Comparison of ENCODE assay signal across 12 mouse cellular contexts in genomic region chr15:62294786-62295185, GRCm38 (mm10).
A peak's percentile ranks its signal among the peaks of the same experiment; 100 is the strongest.
DNase-seq lines count a peak whose midpoint lies in the region; ATAC-seq and TF ChIP-seq lines count a peak whose summit lies in the region.
"Had no signal": no experiment of that assay in that cellular context is flagged by ENCODE, and none has a peak within 500 bp of the region (broad histone marks: within the 10 kb centered on the region; RNA-seq: fewer than 3 reads in every experiment).

No protein-coding gene starts in this region.

- H3K4me3 ChIP-seq in heart, embryonic 13.5 days, result no peak overlapping the region
- H3K4me3 ChIP-seq in lung, embryonic 14.5 days (ENCODE audit: low read depth, low read length), result no peak overlapping the region
- no peak overlapping the region for H3K4me3 ChIP-seq in liver, postnatal 0 days (ENCODE audit: low read depth, low read length)
- no peak overlapping the region for H3K4me3 ChIP-seq in stomach, embryonic 16.5 days (replicated peaks; ENCODE audit: low read length)
- H3K4me3 ChIP-seq in midbrain, embryonic 14.5 days (replicated peaks; ENCODE audit: low read depth, low read length), result no peak overlapping the region
- H3K4me3 ChIP-seq: embryonic facial prominence, embryonic 10.5 days; intestine, embryonic 15.5 days; neural tube, embryonic 13.5 days had no signal

- no peak for TF ChIP-seq EP300 in liver, postnatal 0 days (IDR thresholded peaks at IDR 0.05; ENCODE audit: low read depth)

- no peaks in the 10 kb centered on the region for H3K27me3 ChIP-seq in heart, embryonic 13.5 days (replicated peaks)
- H3K27me3 ChIP-seq in lung, embryonic 14.5 days (ENCODE audit: insufficient read depth, low read length), result no peaks in the 10 kb centered on the region
- no peaks in the 10 kb centered on the region for H3K27me3 ChIP-seq in liver, postnatal 0 days (ENCODE audit: insufficient read depth, low read length)
- no peaks in the 10 kb centered on the region for H3K27me3 ChIP-seq in stomach, embryonic 16.5 days (ENCODE audit: control insufficient read depth, insufficient read depth, low read length)
- no peaks in the 10 kb centered on the region for H3K27me3 ChIP-seq in midbrain, embryonic 14.5 days (ENCODE audit: control insufficient read depth, insufficient read depth, low read length)
- H3K27me3 ChIP-seq: intestine, embryonic 15.5 days; neural tube, embryonic 13.5 days; Patski had no signal

- H3K4me1 ChIP-seq in heart, embryonic 13.5 days, result peaks cover 13% of the 10 kb centered on the region
- no peaks in the 10 kb centered on the region for H3K4me1 ChIP-seq in lung, embryonic 14.5 days (ENCODE audit: insufficient read depth)
- peaks cover 3% of the 10 kb centered on the region for H3K4me1 ChIP-seq in liver, postnatal 0 days (ENCODE audit: insufficient read depth)
- H3K4me1 ChIP-seq in stomach, embryonic 16.5 days (ENCODE audit: control insufficient read depth, insufficient read depth, low read length), result peaks cover 4% of the 10 kb centered on the region; the same call in 1 of the 2 replicates
- no peaks in the 10 kb centered on the region for H3K4me1 ChIP-seq in midbrain, embryonic 14.5 days (ENCODE audit: control insufficient read depth, insufficient read depth, low read length)

- ATAC-seq in heart, embryonic 13.5 days (ENCODE audit: extremely low read depth, insufficient number of reproducible peaks, low FRiP score, low TSS enrichment), result no peak
- ATAC-seq in lung, embryonic 14.5 days (ENCODE audit: insufficient read depth), result no peak
- peak; percentile 31; the same call in 1 of the 2 replicates for ATAC-seq in liver, postnatal 0 days
- peak; percentile 58; the same call in 1 of the 2 replicates for ATAC-seq in stomach, embryonic 16.5 days (ENCODE audit: insufficient read depth, low FRiP score)
- no peak for ATAC-seq in midbrain, embryonic 14.5 days (ENCODE audit: low FRiP score, low TSS enrichment)
- ATAC-seq: midbrain, embryonic 16.5 days; Patski had no signal

- H3K36me3 ChIP-seq in heart, embryonic 13.5 days, result no peaks in the 10 kb centered on the region
- no peaks in the 10 kb centered on the region for H3K36me3 ChIP-seq in lung, embryonic 14.5 days (ENCODE audit: insufficient read depth)
- no peaks in the 10 kb centered on the region for H3K36me3 ChIP-seq in liver, postnatal 0 days (replicated peaks; ENCODE audit: insufficient read depth, low read length)
- H3K36me3 ChIP-seq in stomach, embryonic 16.5 days (ENCODE audit: control insufficient read depth, insufficient read depth, low read length), result no peaks in the 10 kb centered on the region
- no peaks in the 10 kb centered on the region for H3K36me3 ChIP-seq in midbrain, embryonic 14.5 days (ENCODE audit: control insufficient read depth, insufficient read depth, low read length)
- H3K36me3 ChIP-seq: embryonic facial prominence, embryonic 10.5 days; intestine, embryonic 15.5 days; neural tube, embryonic 13.5 days had no signal

- H3K4me2 ChIP-seq in heart, embryonic 13.5 days, result peak overlapping the region; percentile 31
- 0 out of 2 replicates have a peak overlapping the region, but pooled peaks have one; percentile 23 for H3K4me2 ChIP-seq in lung, embryonic 14.5 days
- H3K4me2 ChIP-seq in liver, postnatal 0 days (ENCODE audit: low read depth, low read length), result peak overlapping the region; percentile 31
- peak overlapping the region; percentile 7; the same call in 1 of the 2 replicates for H3K4me2 ChIP-seq in stomach, embryonic 16.5 days (ENCODE audit: low read depth, low read length)
- H3K4me2 ChIP-seq in midbrain, embryonic 14.5 days (ENCODE audit: low read length), result no peak overlapping the region
- H3K4me2 ChIP-seq: neural tube, embryonic 13.5 days had no signal

- TF ChIP-seq CTCF in lung, embryonic 14.5 days (IDR thresholded peaks at IDR 0.05; ENCODE audit: low read depth), result no peak
- TF ChIP-seq CTCF in liver, postnatal 0 days (IDR thresholded peaks at IDR 0.05; ENCODE audit: low read depth), result no peak

- H3K9ac ChIP-seq in heart, embryonic 13.5 days, result 0 out of 2 replicates have a peak overlapping the region, but pooled peaks have one; percentile 37
- no peak overlapping the region for H3K9ac ChIP-seq in lung, embryonic 14.5 days
- H3K9ac ChIP-seq in liver, postnatal 0 days (replicated peaks), result no peak overlapping the region; the same call in 1 of the 2 replicates
- H3K9ac ChIP-seq in stomach, embryonic 16.5 days (ENCODE audit: low read length), result no peak overlapping the region
- H3K9ac ChIP-seq in midbrain, embryonic 14.5 days (replicated peaks; ENCODE audit: low read length), result no peak overlapping the region
- H3K9ac ChIP-seq: intestine, embryonic 15.5 days; neural tube, embryonic 13.5 days had no signal

- no peak for DNase-seq in heart, adult 11 months
- peak; percentile 34 for DNase-seq in lung, embryonic 14.5 days
- DNase-seq in lung, postnatal 4 days, result no peak
- DNase-seq in liver, postnatal 0 days, result no peak
- no peak for DNase-seq in midbrain, embryonic 14.5 days

- no peak overlapping the region for H3K27ac ChIP-seq in heart, embryonic 13.5 days (replicated peaks)
- H3K27ac ChIP-seq in lung, embryonic 14.5 days (ENCODE audit: low read depth), result peak overlapping the region; percentile 30; the same call in 1 of the 2 replicates
- H3K27ac ChIP-seq in liver, postnatal 0 days (ENCODE audit: low read depth), result peak overlapping the region; percentile 81
- peak overlapping the region; percentile 12; the same call in 1 of the 2 replicates for H3K27ac ChIP-seq in stomach, embryonic 16.5 days (ENCODE audit: low read length)
- H3K27ac ChIP-seq in midbrain, embryonic 14.5 days (replicated peaks; ENCODE audit: low read depth, low read length), result no peak overlapping the region
- H3K27ac ChIP-seq: embryonic facial prominence, embryonic 10.5 days; intestine, embryonic 15.5 days; neural tube, embryonic 13.5 days had no signal

- H3K9me3 ChIP-seq in heart, embryonic 13.5 days, result no peaks in the 10 kb centered on the region
- no peaks in the 10 kb centered on the region for H3K9me3 ChIP-seq in lung, embryonic 14.5 days (ENCODE audit: low read depth, low read length)
- H3K9me3 ChIP-seq in liver, postnatal 0 days (ENCODE audit: low read length), result no peaks in the 10 kb centered on the region
- no peaks in the 10 kb centered on the region for H3K9me3 ChIP-seq in stomach, embryonic 16.5 days (replicated peaks; ENCODE audit: control insufficient read depth, low read length)
- no peaks in the 10 kb centered on the region for H3K9me3 ChIP-seq in midbrain, embryonic 14.5 days (ENCODE audit: control insufficient read depth, low read length)
- H3K9me3 ChIP-seq: embryonic facial prominence, embryonic 10.5 days; intestine, embryonic 15.5 days; neural tube, embryonic 13.5 days had no signal

- 27% methylated on average over 3 of the region's 3 CpGs for WGBS in heart, embryonic 13.5 days
- 27% methylated on average over 3 of the region's 3 CpGs for WGBS in lung, embryonic 14.5 days
- WGBS in liver, postnatal 0 days (ENCODE audit: insufficient replicate concordance), result 33% methylated on average over 3 of the region's 3 CpGs
- WGBS in stomach, embryonic 16.5 days, result 18% methylated on average over 3 of the region's 3 CpGs
- WGBS in midbrain, embryonic 14.5 days, result 57% methylated on average over 3 of the region's 3 CpGs

Comparison
In these comparisons a context has a peak if more than half of its experiments do, and no peak if none do; other contexts are left out.
1. ATAC-seq: peak in liver, postnatal 0 days (single experiment) and stomach, embryonic 16.5 days (single experiment); none in heart, embryonic 13.5 days (single experiment), lung, embryonic 14.5 days (single experiment) and midbrain, embryonic 14.5 days (single experiment).
2. H3K27ac ChIP-seq: peak in lung, embryonic 14.5 days (single experiment), liver, postnatal 0 days (single experiment) and stomach, embryonic 16.5 days (single experiment); none in heart, embryonic 13.5 days (single experiment) and midbrain, embryonic 14.5 days (single experiment).